In genomic region chr10:20197039-20197438, GRCm38 (mm10) we compare ENCODE assay signal across 16 mouse cellular contexts.
"Had no signal": no experiment of that assay in that cellular context is flagged by ENCODE, and none has a peak within 500 bp of the region (broad histone marks: within the 10 kb centered on the region; RNA-seq: fewer than 3 reads in every experiment).

No protein-coding gene starts in this region.

- ATAC-seq: midbrain, embryonic 13.5 days; midbrain, embryonic 16.5 days had no signal

- H3K27ac ChIP-seq: midbrain, embryonic 13.5 days; neural tube, embryonic 13.5 days; neural tube, embryonic 15.5 days; stomach, embryonic 15.5 days; stomach, postnatal 0 days had no signal

- H3K4me3 ChIP-seq: megakaryocyte, embryonic 14.5 days; midbrain, embryonic 13.5 days; myocyte; neural tube, embryonic 13.5 days; neural tube, embryonic 15.5 days; stomach, embryonic 15.5 days had no signal

- DNase-seq: lung, adult 18-20 months; lung, embryonic 14.5 days; lung, postnatal 10 days; lung, postnatal 4 days; right cerebral cortex, postnatal 14 days; thymus, adult 2 months; thymus, postnatal 25 days; thymus, postnatal 4 days had no signal
